Mouse (Mus musculus): ENCODE measurements around the gene Cdk6. TPM values are rescaled to one million over a fixed set of nuclear protein-coding genes. Genes with fewer than 3 reads are reported as not detected.
A peak's percentile ranks its signal among the peaks of the same experiment; 100 is the strongest.
"Not testable (repeated sequence)": the region's sequence is repeated elsewhere in the genome, so short reads cannot be mapped to it uniquely, and the experiment has no call there.

Cdk6 gene
- polyA plus RNA-seq, 1 experiment from 2014 or later = 16.0 TPM

- no peak overlapping the region for H3K4me2 ChIP-seq (ENCODE audit: low read depth, low read length)
- ATAC-seq (ENCODE audit: low read depth) = peak; percentile 23; the same call in 1 of the 2 replicates
- H3K36me3 ChIP-seq (ENCODE audit: control insufficient read depth, insufficient read depth) = no peaks in the 10 kb centered on the region; the same call in 1 of the 2 replicates
Measured at GRCm38 (mm10) chr5:3395020-3395419, 53.7 kb downstream of the Cdk6 start.

GRCm38 (mm10) chr5:3396214-3396613 is 54.9 kb downstream of the Cdk6 start:
- H3K9ac ChIP-seq (ENCODE audit: low read depth, low read length) = no peak overlapping the region
- no peak overlapping the region for H3K27ac ChIP-seq (ENCODE audit: low read length)
- H3K4me2 ChIP-seq (ENCODE audit: low read depth, low read length) = no peak overlapping the region
- no peak for ATAC-seq (ENCODE audit: low read depth)
- H3K9me3 ChIP-seq (replicated peaks; ENCODE audit: control insufficient read depth, low read length) = no peaks in the 10 kb centered on the region
- no peaks in the 10 kb centered on the region for H3K27me3 ChIP-seq (ENCODE audit: control insufficient read depth, insufficient read depth, low read depth, low read length)
- WGBS (ENCODE audit: insufficient replicate concordance) = 63% methylated on average over 6 of the region's 6 CpGs
- no peaks in the 10 kb centered on the region; the same call in 1 of the 2 replicates for H3K36me3 ChIP-seq (ENCODE audit: control insufficient read depth, insufficient read depth)
- H3K4me3 ChIP-seq (ENCODE audit: low read depth, low read length) = no peak overlapping the region
- no peaks in the 10 kb centered on the region; the same call in 1 of the 2 replicates for H3K4me1 ChIP-seq (ENCODE audit: control insufficient read depth, low read depth, low read length)

More at GRCm38 (mm10) chr5:3395020-3395419, 53.7 kb downstream of the Cdk6 start:
- Histone ChIP-seq H3K27me3 (ENCODE audit: control insufficient read depth, insufficient read depth, low read depth, low read length) (no peaks in the 10 kb centered on the region), H3K27ac (ENCODE audit: low read length) (no peak overlapping the region), H3K4me1 (ENCODE audit: control insufficient read depth, low read depth, low read length) (no peaks in the 10 kb centered on the region; the same call in 1 of the 2 replicates), H3K9me3 (replicated peaks; ENCODE audit: control insufficient read depth, low read length) (no peaks in the 10 kb centered on the region), H3K4me3 (ENCODE audit: low read depth, low read length) (no peak overlapping the region), H3K9ac (ENCODE audit: low read depth, low read length) (no peak overlapping the region)
- WGBS (ENCODE audit: insufficient replicate concordance) = 55% methylated on average over 6 of the region's 6 CpGs

- no peaks in the 10 kb centered on the region for H3K36me3 ChIP-seq (ENCODE audit: control insufficient read depth, insufficient read depth)
- no peak overlapping the region for H3K9ac ChIP-seq (ENCODE audit: low read depth, low read length)
- no peaks in the 10 kb centered on the region for H3K27me3 ChIP-seq (ENCODE audit: control insufficient read depth, insufficient read depth, low read depth, low read length)
- WGBS (ENCODE audit: insufficient replicate concordance) = 79% methylated on average over 11 of the region's 11 CpGs
- H3K4me1 ChIP-seq (ENCODE audit: control insufficient read depth, low read depth, low read length) = no peaks in the 10 kb centered on the region; the same call in 1 of the 2 replicates
- H3K4me3 ChIP-seq (ENCODE audit: low read depth, low read length) = no peak overlapping the region
- no peak overlapping the region for H3K27ac ChIP-seq (ENCODE audit: low read length)
- no peaks in the 10 kb centered on the region for H3K9me3 ChIP-seq (replicated peaks; ENCODE audit: control insufficient read depth, low read length)
- ATAC-seq (ENCODE audit: low read depth) = no peak
- H3K4me2 ChIP-seq (ENCODE audit: low read depth, low read length) = no peak overlapping the region
Measured at GRCm38 (mm10) chr5:3396910-3397575, 55.8 kb downstream of the Cdk6 start.

- 73% methylated on average over 7 of the region's 7 CpGs for WGBS (ENCODE audit: insufficient replicate concordance)
- H3K4me1 ChIP-seq (ENCODE audit: control insufficient read depth, low read depth, low read length) = no peaks in the 10 kb centered on the region
- no peak overlapping the region for H3K4me3 ChIP-seq (ENCODE audit: low read depth, low read length)
- no peaks in the 10 kb centered on the region for H3K9me3 ChIP-seq (replicated peaks; ENCODE audit: control insufficient read depth, low read length)
- no peaks in the 10 kb centered on the region for H3K27me3 ChIP-seq (ENCODE audit: control insufficient read depth, insufficient read depth, low read depth, low read length)
- no peak for ATAC-seq (ENCODE audit: low read depth)
- H3K36me3 ChIP-seq (ENCODE audit: control insufficient read depth, insufficient read depth) = no peaks in the 10 kb centered on the region
- H3K4me2 ChIP-seq (ENCODE audit: low read depth, low read length) = no peak overlapping the region
- no peak overlapping the region for H3K27ac ChIP-seq (ENCODE audit: low read length)
- H3K9ac ChIP-seq (ENCODE audit: low read depth, low read length) = no peak overlapping the region
Measured at GRCm38 (mm10) chr5:3399784-3400494, 58.7 kb downstream of the Cdk6 start.

GRCm38 (mm10) chr5:3405102-3405501 is 63.8 kb downstream of the Cdk6 start:
- ATAC-seq (ENCODE audit: low read depth) = no peak
- no peak overlapping the region for H3K27ac ChIP-seq (ENCODE audit: low read length)
- 42% methylated on average over 6 of the region's 6 CpGs for WGBS (ENCODE audit: insufficient replicate concordance)

GRCm38 (mm10) chr5:3405503-3405902 is 64.2 kb downstream of the Cdk6 start:
- H3K9me3 ChIP-seq (replicated peaks; ENCODE audit: control insufficient read depth, low read length) = no peaks in the 10 kb centered on the region
- no peak for ATAC-seq (ENCODE audit: low read depth)
- H3K36me3 ChIP-seq (ENCODE audit: control insufficient read depth, insufficient read depth) = no peaks in the 10 kb centered on the region
- 70% methylated on average over 6 of the region's 6 CpGs for WGBS (ENCODE audit: insufficient replicate concordance)
- no peak overlapping the region for H3K4me2 ChIP-seq (ENCODE audit: low read depth, low read length)
- no peak overlapping the region for H3K4me3 ChIP-seq (ENCODE audit: low read depth, low read length)
- H3K9ac ChIP-seq (ENCODE audit: low read depth, low read length) = no peak overlapping the region
- no peak overlapping the region for H3K27ac ChIP-seq (ENCODE audit: low read length)
- no peaks in the 10 kb centered on the region for H3K27me3 ChIP-seq (ENCODE audit: control insufficient read depth, insufficient read depth, low read depth, low read length)
- no peaks in the 10 kb centered on the region for H3K4me1 ChIP-seq (ENCODE audit: control insufficient read depth, low read depth, low read length)

More at GRCm38 (mm10) chr5:3405102-3405501, 63.8 kb downstream of the Cdk6 start:
- H3K9me3 ChIP-seq (replicated peaks; ENCODE audit: control insufficient read depth, low read length) = no peaks in the 10 kb centered on the region
- H3K27me3 ChIP-seq (ENCODE audit: control insufficient read depth, insufficient read depth, low read depth, low read length) = no peaks in the 10 kb centered on the region
- H3K4me1 ChIP-seq (ENCODE audit: control insufficient read depth, low read depth, low read length) = no peaks in the 10 kb centered on the region
- H3K36me3 ChIP-seq (ENCODE audit: control insufficient read depth, insufficient read depth) = no peaks in the 10 kb centered on the region
- H3K9ac ChIP-seq (ENCODE audit: low read depth, low read length) = no peak overlapping the region
- H3K4me3 ChIP-seq (ENCODE audit: low read depth, low read length) = no peak overlapping the region
- H3K4me2 ChIP-seq (ENCODE audit: low read depth, low read length) = no peak overlapping the region

GRCm38 (mm10) chr5:3407926-3408325 is 66.6 kb downstream of the Cdk6 start:
- Histone ChIP-seq H3K9ac (ENCODE audit: low read depth, low read length) (no peak overlapping the region), H3K27ac (ENCODE audit: low read length) (no peak overlapping the region), H3K4me2 (ENCODE audit: low read depth, low read length) (no peak overlapping the region), H3K4me3 (ENCODE audit: low read depth, low read length) (no peak overlapping the region), H3K4me1 (ENCODE audit: control insufficient read depth, low read depth, low read length) (no peaks in the 10 kb centered on the region), H3K27me3 (ENCODE audit: control insufficient read depth, insufficient read depth, low read depth, low read length) (no peaks in the 10 kb centered on the region), H3K36me3 (ENCODE audit: control insufficient read depth, insufficient read depth) (no peaks in the 10 kb centered on the region), H3K9me3 (replicated peaks; ENCODE audit: control insufficient read depth, low read length) (no peaks in the 10 kb centered on the region)
- ATAC-seq (ENCODE audit: low read depth) = no peak
- 65% methylated on average over 9 of the region's 9 CpGs for WGBS (ENCODE audit: insufficient replicate concordance)

- H3K4me3 ChIP-seq (ENCODE audit: low read depth, low read length); H3K9me3 ChIP-seq (replicated peaks; ENCODE audit: control insufficient read depth, low read length): not testable (repeated sequence)
- 74% methylated on average over 1 of the region's 1 CpGs for WGBS (ENCODE audit: insufficient replicate concordance)
Measured at GRCm38 (mm10) chr5:3418183-3418582, 76.9 kb downstream of the Cdk6 start.

More at GRCm38 (mm10) chr5:3418183-3418582, 76.9 kb downstream of the Cdk6 start:
- H3K4me1 ChIP-seq (ENCODE audit: control insufficient read depth, low read depth, low read length); H3K27me3 ChIP-seq (ENCODE audit: control insufficient read depth, insufficient read depth, low read depth, low read length); H3K4me2 ChIP-seq (ENCODE audit: low read depth, low read length); H3K9ac ChIP-seq (ENCODE audit: low read depth, low read length); H3K36me3 ChIP-seq (ENCODE audit: control insufficient read depth, insufficient read depth); H3K27ac ChIP-seq (ENCODE audit: low read length): not testable (repeated sequence)
- peak; percentile 88 for ATAC-seq (ENCODE audit: low read depth)
